Mouse (Mus musculus) adrenal gland, postnatal 4 days (tissue): ENCODE data around the gene Epsti1. TPM values are rescaled to one million over a fixed set of nuclear protein-coding genes. Genes with fewer than 3 reads are reported as not detected.

Source experiments
- DNase-seq, 2 experiments: peaks; one replicate each; pipeline ENCODE4 v3.0.0; 2021 to 2022; ENCODE audit warnings: low spot score in 2 of 2, mixed read lengths in 2 of 2
- total RNA-seq, 2 experiments: library from RNA; stranded (reverse); gene quantifications; 2 replicates each; pipeline ENCODE4 v1.2.3; 2021

The Epsti1 gene
- total RNA-seq, 2 experiments from 2014 or later, result 2.0 to 2.9 TPM

- DNase-seq, result no peak
These were observed 17.6 kb downstream of the Epsti1 start for GRCm38 (mm10) chr14:77921641-77922040.

GRCm38 (mm10) chr14:77923076-77923865, 19.2 kb downstream of the Epsti1 start:
- DNase-seq, result no peak

DNA sequence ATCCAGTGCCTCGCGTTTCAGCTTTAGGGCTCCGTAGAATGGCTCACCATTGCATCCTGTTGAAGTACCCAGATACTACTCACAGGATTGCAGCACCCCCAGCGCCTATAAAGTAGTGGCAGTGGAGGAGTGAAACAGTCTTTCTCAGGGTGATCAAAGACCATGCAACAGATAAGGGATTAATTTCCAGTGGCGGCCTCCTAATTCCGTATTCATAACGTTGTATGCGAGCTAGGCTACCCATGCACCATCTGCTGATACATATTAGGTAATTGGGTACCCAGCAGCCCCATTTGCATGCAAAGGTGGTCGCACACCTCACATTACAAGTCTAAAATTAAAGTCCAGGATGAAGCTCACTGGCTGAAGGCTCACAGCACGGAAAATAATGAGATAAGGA, 21.4 kb downstream of the Epsti1 start:
- no peak for DNase-seq

GRCm38 (mm10) chr14:77926718-77927117, 22.7 kb downstream of the Epsti1 start:
- DNase-seq, result no peak

GRCm38 (mm10) chr14:77928021-77928420, 24.0 kb downstream of the Epsti1 start:
- DNase-seq, result peak; percentile 31 to 46

DNA sequence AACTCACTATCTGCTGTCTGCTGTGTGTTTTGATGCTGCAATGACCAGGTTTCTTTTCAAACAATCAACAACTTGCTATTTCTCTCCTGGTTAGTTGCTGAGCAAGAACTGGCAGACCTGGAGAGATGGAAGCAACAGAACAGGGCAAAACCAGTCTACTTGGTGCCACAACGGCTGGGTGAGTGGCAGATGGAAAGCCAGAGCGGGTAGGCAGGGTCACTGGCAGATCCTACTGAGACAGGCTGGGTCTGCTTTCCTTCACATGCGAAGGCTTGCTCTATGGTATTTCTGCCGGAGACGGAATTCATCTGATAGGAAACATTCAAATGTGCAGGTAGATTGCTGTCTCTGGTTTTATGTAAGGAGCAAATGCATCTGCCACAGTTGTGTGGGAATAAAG, 24.6 kb downstream of the Epsti1 start:
- no peak for DNase-seq

DNA sequence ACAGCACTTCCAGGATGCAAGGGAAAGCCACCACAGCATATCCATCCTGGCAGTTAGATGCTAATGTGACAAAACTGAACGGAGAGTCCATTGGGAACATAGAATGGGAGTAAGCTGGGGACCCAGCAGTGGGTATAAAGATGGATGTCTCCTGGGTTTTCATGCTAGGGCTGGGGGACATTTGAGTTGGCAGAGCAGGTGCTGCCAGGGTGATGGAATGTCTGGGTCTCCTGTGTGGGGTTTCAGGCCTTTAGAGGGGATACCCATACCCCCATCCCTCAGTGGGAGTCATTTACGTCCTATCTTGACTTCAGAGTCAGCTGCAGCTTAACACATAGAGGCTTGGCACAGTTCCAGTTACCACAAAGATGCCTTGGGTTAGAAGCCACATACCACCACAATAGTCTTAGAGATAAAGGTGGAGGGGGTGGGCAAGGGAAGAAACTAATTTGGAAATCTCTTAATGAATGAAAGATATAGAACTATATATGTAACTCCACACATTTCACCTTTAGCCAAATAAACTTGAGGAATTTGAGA, 25.2 kb downstream of the Epsti1 start:
- DNase-seq, result no peak

DNA sequence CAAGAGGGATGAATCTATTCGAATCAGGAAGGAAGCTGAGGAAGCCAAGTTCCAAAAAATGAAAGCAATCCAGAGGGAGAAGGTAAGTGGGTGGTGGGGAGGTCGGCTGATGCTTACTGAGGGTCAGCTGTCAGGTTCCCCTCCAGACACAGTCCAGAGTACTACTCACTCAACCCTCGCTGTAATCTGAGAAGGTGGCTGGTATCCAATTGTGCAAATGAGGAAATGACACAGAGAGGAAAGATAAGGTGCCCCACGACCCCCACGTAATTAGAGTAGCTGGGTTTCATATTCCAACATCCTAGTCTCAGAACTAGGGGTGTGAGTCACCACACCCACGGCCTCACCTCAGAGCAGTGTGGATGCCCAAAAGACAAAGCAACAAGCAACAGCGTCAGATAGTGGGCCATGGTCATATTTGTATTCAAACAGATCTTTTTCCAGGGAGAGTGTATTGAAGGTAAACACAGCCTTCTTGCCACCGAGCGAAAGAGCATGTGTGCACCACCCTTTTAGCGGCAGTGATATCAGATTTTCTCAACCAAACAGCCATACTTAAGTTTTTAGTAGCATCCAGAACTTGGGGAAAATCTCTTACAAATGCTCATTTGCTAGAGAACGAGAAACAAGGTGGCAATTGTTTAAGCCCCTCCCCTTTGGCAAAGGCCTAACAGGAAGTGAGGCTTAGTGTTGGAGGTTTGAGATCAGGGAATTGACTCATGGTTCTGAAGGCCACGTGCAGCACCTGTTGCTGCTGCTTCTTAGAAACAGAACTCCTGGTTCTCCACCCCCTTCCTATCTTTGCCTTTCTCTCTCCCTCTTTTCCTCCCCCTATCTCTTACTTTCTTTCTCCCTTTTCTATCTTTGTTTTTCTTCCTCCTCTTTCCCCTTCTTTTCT, 28.4 kb downstream of the Epsti1 start:
- DNase-seq, result no peak

- no peak for DNase-seq
These were observed 29.2 kb downstream of the Epsti1 start for GRCm38 (mm10) chr14:77933243-77933642.

- no peak for DNase-seq
These were observed 30.4 kb downstream of the Epsti1 start for GRCm38 (mm10) chr14:77934431-77934830.

- DNase-seq, result no peak
These were observed 37.1 kb downstream of the Epsti1 start for GRCm38 (mm10) chr14:77941105-77941504.

- no peak for DNase-seq
These were observed 38.2 kb downstream of the Epsti1 start for GRCm38 (mm10) chr14:77942235-77942634.

DNA sequence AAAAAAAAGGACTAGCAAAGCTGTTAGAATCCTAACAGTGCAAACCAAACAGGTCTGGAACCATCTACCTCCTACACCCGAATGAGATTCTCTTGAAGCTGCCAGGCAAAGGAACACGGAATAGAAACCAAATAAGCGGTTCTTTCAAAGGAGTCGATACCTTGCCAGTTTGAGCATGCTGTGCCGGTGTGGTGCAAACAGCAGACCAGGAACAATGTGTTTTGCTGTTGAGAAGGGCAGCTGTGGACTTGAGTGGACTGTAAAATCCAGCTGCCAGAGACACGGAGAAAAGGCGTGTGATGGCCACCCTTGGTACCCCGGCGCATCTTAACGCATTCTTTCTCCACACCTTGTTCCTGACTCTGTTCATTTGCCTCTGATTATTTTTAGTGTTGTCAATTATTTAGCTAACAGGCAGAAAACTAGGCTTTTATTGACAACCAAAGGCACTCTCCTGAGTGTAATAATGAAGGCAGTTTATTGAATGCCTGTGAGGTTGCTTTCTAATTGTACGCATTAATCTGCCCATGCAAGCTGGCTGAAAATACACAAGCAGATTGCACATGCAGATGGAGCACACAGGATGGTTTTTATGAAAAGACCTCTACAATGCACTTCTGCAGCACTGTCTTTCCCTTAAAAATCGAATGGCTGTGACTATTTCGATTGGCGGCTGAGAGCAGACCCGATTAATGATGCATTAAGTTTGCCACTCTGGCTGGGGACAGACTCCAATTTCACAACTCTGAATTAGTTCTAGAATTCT, 38.9 kb downstream of the Epsti1 start:
- DNase-seq, result no peak

DNA sequence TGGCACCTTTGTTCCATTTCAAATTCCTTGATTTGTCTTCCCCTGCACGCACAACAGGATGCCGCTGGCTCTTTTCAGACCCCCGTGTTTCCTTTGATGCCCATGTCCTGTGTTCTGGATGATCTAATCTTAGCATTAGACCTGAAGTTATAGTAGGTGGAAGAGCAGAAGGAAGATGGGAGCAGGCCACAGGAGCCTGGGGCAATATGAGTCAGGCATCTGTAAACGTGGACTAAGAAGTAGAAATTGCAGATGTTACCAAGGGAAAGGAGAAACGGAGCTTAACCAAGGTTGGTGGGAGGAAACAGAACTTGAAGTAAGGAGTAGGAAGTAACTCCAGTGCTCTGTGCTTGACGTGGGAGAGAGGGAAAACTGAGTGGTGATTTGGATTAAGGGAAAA, 57.7 kb downstream of the Epsti1 start:
- DNase-seq, result no peak

DNA sequence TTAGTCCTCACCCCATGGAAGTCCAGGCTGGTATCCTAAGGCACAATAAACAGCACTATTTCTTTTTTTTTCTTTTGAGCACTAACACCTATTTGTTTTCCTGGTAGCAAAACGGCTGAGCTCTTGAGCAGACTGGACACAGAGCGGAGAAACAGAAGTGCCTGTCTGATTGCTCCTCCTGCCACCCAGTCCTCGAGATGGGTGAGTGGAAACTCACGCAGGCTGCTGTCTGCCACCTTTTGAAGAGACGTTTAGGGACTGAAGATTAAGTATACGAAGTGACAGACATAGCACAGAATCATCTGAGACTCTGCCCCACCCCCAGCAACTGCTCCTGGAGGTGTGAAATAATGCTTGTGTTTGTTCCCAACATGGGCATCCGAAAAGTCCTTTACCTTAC, 59.5 kb downstream of the Epsti1 start:
- no peak for DNase-seq

DNA sequence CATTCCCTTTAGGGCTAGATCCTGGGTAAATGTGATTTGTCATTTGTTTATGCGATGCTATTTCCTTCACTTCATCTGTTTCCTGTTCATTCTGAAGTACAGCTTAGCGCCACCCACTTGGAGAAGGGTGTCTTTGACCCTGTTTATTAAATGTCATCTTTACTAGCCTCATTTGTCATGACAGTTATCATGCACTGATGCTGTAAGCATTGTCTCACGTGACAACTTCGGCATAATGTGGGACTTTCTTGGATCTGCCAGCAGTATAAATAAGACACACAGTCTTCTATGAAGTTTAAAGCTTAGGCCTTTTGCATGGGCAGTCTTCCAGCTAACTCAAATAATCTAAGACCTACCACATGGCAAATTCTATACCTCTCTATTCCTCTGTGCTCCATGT, 67.3 kb downstream of the Epsti1 start:
- DNase-seq, result no peak

- no peak for DNase-seq
These were observed 70.2 kb downstream of the Epsti1 start for GRCm38 (mm10) chr14:77974221-77974620.

DNA sequence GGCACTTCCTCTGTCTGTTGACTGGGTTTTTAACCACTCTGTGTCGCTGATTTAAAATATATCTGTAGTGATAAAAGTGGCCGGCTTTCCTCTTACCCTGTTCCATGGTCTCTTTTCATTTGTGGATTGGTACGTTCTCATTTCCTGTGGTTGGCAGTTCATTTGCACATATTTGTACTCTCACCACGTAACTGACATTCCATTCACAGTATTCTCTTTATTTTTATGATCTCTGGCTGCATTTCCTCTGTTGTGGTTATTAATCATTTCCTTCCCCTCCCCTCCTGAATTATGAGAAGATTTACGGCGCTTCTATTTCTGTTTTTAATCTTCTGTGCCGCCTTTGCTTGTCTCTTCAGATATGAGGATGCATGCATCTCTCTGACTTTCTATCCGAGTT, 71.7 kb downstream of the Epsti1 start:
- DNase-seq, result no peak

GRCm38 (mm10) chr14:77981516-77981915, 77.5 kb downstream of the Epsti1 start:
- no peak for DNase-seq

DNA sequence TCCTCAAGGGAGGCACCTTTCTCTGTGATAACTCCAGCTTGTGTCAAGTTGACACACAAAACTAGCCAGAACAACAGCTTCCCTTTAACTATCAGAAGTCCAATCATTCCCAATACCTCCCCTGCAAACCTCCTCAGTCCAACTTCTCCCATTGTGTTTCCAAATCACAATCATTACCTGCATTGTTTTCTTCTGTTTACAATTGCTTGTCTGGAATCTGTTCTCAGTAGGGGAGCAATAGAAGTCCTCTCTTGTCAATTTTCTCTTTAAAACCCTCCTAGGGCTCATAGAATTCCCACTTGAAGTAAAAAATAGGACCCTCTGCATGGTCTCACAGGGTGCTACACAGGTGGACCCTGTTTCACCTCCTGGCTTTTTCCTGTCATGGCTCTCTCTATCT, 93.7 kb downstream of the Epsti1 start:
- no peak for DNase-seq

DNA sequence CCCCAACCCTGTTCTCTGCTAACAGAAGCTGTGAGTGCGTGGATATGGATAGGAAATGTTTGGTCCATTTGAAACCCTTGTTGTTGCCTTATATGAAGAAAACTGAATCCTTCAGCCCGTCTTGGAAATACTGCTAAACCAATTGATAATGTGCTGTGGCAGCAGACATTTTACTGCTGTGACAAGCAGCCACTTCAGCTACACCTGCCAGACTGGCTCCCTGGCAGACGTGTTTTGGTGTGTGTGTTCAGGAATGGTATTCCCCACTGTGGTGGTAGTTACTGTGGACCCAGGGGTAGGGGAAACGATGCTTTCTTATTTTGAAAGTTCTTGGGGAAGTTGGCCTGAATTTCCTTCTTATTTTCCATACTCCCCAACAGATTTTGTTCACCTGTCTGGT, 100.4 kb downstream of the Epsti1 start:
- no peak for DNase-seq
